Mouse (Mus musculus) testis, postnatal 14 days (tissue): ENCODE data around the gene Vmn1r179.
"Not testable (repeated sequence)": the region's sequence is repeated elsewhere in the genome, so short reads cannot be mapped to it uniquely, and the experiment has no call there.

Experiments used
- DNase-seq: peaks from one replicate; pipeline ENCODE4 v3.0.0; 2021; ENCODE audit warnings: low spot score

Vmn1r179 gene

DNA sequence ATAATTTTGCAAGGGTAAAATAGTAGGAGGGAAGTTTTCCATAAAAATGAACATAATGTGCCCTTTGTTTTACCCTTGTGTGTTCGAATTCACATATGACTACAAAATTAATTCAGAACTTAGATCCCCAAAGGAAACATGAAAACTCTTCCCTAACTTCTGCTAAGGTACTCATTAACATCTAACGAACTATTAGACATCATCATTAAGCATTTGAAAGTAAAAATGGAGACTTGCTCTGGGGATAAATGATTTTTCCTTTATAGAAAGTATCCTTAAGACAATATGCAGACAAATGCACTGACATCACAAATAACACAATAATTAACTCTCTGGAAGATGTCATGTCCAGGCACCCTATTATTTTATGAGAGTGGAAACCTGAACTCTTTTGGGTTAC is at the start of gene Vmn1r179:
Vmn1r179 (plus strand) TSS at position 301 of the 400 bp plus-strand sequence.
- no peak for DNase-seq

GRCm38 (mm10) chr7:23891709-23892108 is 35.1 kb upstream of the Vmn1r179 start, which contains the start of gene Vmn1r178:
Gene Vmn1r178, plus strand, starts transcription at chr7:23892009.
- no peak for DNase-seq

- DNase-seq, result no peak
Measured at GRCm38 (mm10) chr7:23950332-23950731, 23.6 kb downstream of the Vmn1r179 start, which contains the start of gene Vmn1r180. Gene Vmn1r180, plus strand, starts transcription at chr7:23950632.

DNA sequence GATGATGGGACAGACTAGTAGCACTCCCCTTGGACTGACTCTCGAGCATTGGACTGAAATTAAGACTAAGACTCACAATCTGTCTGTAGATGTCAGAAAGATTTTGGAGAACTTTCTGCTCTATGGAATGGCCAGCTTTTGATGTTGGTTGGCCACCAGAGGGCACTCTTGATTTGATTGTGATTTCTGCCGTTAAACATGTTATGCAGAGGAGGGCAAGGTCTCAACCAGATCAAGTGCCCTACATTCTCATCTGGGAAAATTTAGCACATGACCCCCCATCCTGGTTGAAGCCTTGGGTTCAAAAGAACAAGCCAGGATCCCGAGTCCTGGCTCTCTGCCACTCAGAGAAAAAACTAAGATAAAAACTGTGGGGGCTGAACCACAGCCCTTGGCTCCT is 41.3 kb downstream of the Vmn1r179 start:
- DNase-seq, result not testable (repeated sequence)

GRCm38 (mm10) chr7:23974315-23974714 is 47.5 kb downstream of the Vmn1r179 start, which contains the start of gene Vmn1r181:
Gene Vmn1r181, plus strand, starts transcription at chr7:23974615.
- not testable (repeated sequence) for DNase-seq
